Mouse (Mus musculus): ENCODE data around the gene 1700012B07Rik.

- TF ChIP-seq CTCF (IDR thresholded peaks at IDR 0.05; ENCODE audit: low read depth) (no peak), EP300 (IDR thresholded peaks at IDR 0.05; ENCODE audit: low read depth) (no peak)
These were observed 18.5 kb downstream of the 1700012B07Rik start for GRCm38 (mm10) chr11:109809175-109809855.

All from liver, postnatal 0 days (tissue).